Mouse (Mus musculus) liver, embryonic 14.5 days (tissue): ENCODE measurements around the gene Lmln.

Experiments used
- CTCF ChIP-seq: IDR thresholded peaks from 2 replicates; pipeline ENCODE4 v1.5.1; 2016; ENCODE audit warnings: antibody characterized with exemption, low read depth, control low read depth
- EP300 ChIP-seq: IDR thresholded peaks from 2 replicates; pipeline ENCODE4 v1.6.1; 2016; ENCODE audit warnings: antibody characterized with exemption, low read depth

GRCm38 (mm10) chr16:33056786-33057185, 5.5 kb upstream of the Lmln start:
- TF ChIP-seq EP300 (no peak; the same call in 1 of the 2 replicates), CTCF (no peak)
